Mouse (Mus musculus) forebrain, embryonic 10.5 days (tissue): ENCODE results near the gene Trim23. TPM values are rescaled to one million over a fixed set of nuclear protein-coding genes. Genes with fewer than 3 reads are reported as not detected.
"Not testable (repeated sequence)": the region's sequence is repeated elsewhere in the genome, so short reads cannot be mapped to it uniquely, and the experiment has no call there.

Experiments used
- DNase-seq: peaks from one replicate; pipeline ENCODE4 v3.0.0-alpha.2; 2017; ENCODE audit warnings: low spot score; ENCODE audit errors: extremely low spot score
- H3K27ac ChIP-seq: fragments of 300-500 bp; sonication (generic); 2 replicates; pipeline ENCODE4 v1.5.1; 2016; ENCODE audit warnings: mild to moderate bottlenecking
- H3K27me3 ChIP-seq: fragments of 300-500 bp; sonication (generic); 2 replicates; pipeline ENCODE4 v1.6.1; 2016; ENCODE audit warnings: mild to moderate bottlenecking; ENCODE audit not compliant: poor library complexity, severe bottlenecking
- H3K36me3 ChIP-seq: fragments of 300-500 bp; sonication (generic); replicated peaks from 2 replicates; pipeline ENCODE4 v1.6.1; 2016; ENCODE audit warnings: mild to moderate bottlenecking, moderate library complexity
- H3K4me1 ChIP-seq: fragments of 300-500 bp; sonication (generic); 2 replicates; pipeline ENCODE4 v1.6.1; 2016
- H3K4me3 ChIP-seq: fragments of 300-500 bp; sonication (generic); 2 replicates; pipeline ENCODE4 v1.5.1; 2016; ENCODE audit warnings: mild to moderate bottlenecking, moderate library complexity
- H3K9me3 ChIP-seq: fragments of 300-500 bp; sonication (generic); 2 replicates; pipeline ENCODE4 v1.6.1; 2016; ENCODE audit warnings: mild to moderate bottlenecking, moderate library complexity
- WGBS: fragments of 180-500 bp; shearing (Covaris S2); methylation state at CpG from one replicate; pipeline ENCODE4 v1.1.7; 2016; 5-methylcytosine and 5-hydroxymethylcytosine counted together
- polyA plus RNA-seq: library from polyadenylated mRNA; unstranded; fragments of >200 nt; fragmentation: Nextera tagmentation; extraction: Ambion mirVana; gene quantifications from 2 replicates; pipeline ENCODE4 v1.2.1, GENCODE M21; 2016

The Trim23 gene
- polyA plus RNA-seq, 1 experiment from 2014 or later = 18.0 TPM

- WGBS = under 1% methylated on average over 32 of the region's 32 CpGs
- Histone ChIP-seq H3K27ac (peak within 1 kb of the TSS; percentile 94), H3K4me1 (peaks cover 25% of the 10 kb centered on the region), H3K36me3 (peaks cover 42% of the 10 kb centered on the region), H3K4me3 (peak within 1 kb of the TSS; percentile 87), H3K27me3 (no peaks in the 10 kb centered on the region), H3K9me3 (no peaks in the 10 kb centered on the region)
- peak; percentile 84 for DNase-seq
These were observed 574 bp upstream of the Trim23 start, which contains the start of gene Trappc13 for GRCm38 (mm10) chr13:104177796-104178649. Gene Trappc13, minus strand, starts transcription at chr13:104178469.

GRCm38 (mm10) chr13:104179176-104179888 is 735 bp downstream of the Trim23 start:
- no peak for DNase-seq
- WGBS = 22% methylated on average over 13 of the region's 13 CpGs
- H3K27me3 ChIP-seq = no peaks in the 10 kb centered on the region
- peak overlapping the region; percentile 87 for H3K4me3 ChIP-seq
- peaks cover 25% of the 10 kb centered on the region for H3K4me1 ChIP-seq
- H3K9me3 ChIP-seq = no peaks in the 10 kb centered on the region
- H3K36me3 ChIP-seq = peaks cover 50% of the 10 kb centered on the region
- peak overlapping the region; percentile 94 for H3K27ac ChIP-seq

- Histone ChIP-seq H3K36me3 (peaks cover 79% of the 10 kb centered on the region), H3K4me1 (no peaks in the 10 kb centered on the region), H3K9me3 (no peaks in the 10 kb centered on the region), H3K4me3 (no peak overlapping the region), H3K27ac (no peak overlapping the region), H3K27me3 (no peaks in the 10 kb centered on the region)
- DNase-seq = no peak
- WGBS = 93% methylated on average over 4 of the region's 4 CpGs
These were observed 8.8 kb downstream of the Trim23 start for GRCm38 (mm10) chr13:104187357-104187756.

- DNase-seq, H3K27me3 ChIP-seq, H3K27ac ChIP-seq, H3K4me1 ChIP-seq, H3K9me3 ChIP-seq, H3K4me3 ChIP-seq: not testable (repeated sequence)
- peaks cover 62% of the 10 kb centered on the region for H3K36me3 ChIP-seq
These were observed 17.3 kb downstream of the Trim23 start for GRCm38 (mm10) chr13:104195891-104196290.

GRCm38 (mm10) chr13:104204313-104204712 is 25.7 kb downstream of the Trim23 start:
- Histone ChIP-seq H3K4me3 (no peak overlapping the region), H3K9me3 (no peaks in the 10 kb centered on the region), H3K27ac (no peak overlapping the region), H3K27me3 (no peaks in the 10 kb centered on the region), H3K36me3 (peaks cover 69% of the 10 kb centered on the region), H3K4me1 (no peaks in the 10 kb centered on the region)
- 73% methylated on average over 1 of the region's 1 CpGs for WGBS
- DNase-seq = no peak

- H3K4me1 ChIP-seq = peaks cover 25% of the 10 kb centered on the region
- no peak overlapping the region; the same call in 1 of the 2 replicates for H3K27ac ChIP-seq
- peak overlapping the region; percentile 81 for H3K4me3 ChIP-seq
- H3K9me3 ChIP-seq = no peaks in the 10 kb centered on the region
- 88% methylated on average over 3 of the region's 3 CpGs for WGBS
- H3K27me3 ChIP-seq = no peaks in the 10 kb centered on the region
- H3K36me3 ChIP-seq = peaks cover 27% of the 10 kb centered on the region
- no peak for DNase-seq
These were observed 48.9 kb downstream of the Trim23 start for GRCm38 (mm10) chr13:104227478-104227877.

GRCm38 (mm10) chr13:104228384-104229066 is 49.9 kb downstream of the Trim23 start, which contains the start of the genes Cenpk and Ppwd1:
Gene Cenpk, plus strand, starts transcription at chr13:104228611.
Gene Ppwd1, minus strand, starts transcription at chr13:104228843.
- under 1% methylated on average over 55 of the region's 55 CpGs for WGBS

GRCm38 (mm10) chr13:104229181-104229580 is 50.6 kb downstream of the Trim23 start:
- Histone ChIP-seq H3K36me3 (peaks cover 31% of the 10 kb centered on the region), H3K27me3 (no peaks in the 10 kb centered on the region), H3K4me1 (peaks cover 25% of the 10 kb centered on the region), H3K27ac (peak overlapping the region; percentile 96), H3K4me3 (peak overlapping the region; percentile 81), H3K9me3 (no peaks in the 10 kb centered on the region)
- WGBS = 8% methylated on average over 15 of the region's 15 CpGs
- DNase-seq = no peak

More at GRCm38 (mm10) chr13:104228384-104229066, 49.9 kb downstream of the Trim23 start, which contains the start of the genes Cenpk and Ppwd1:
- Histone ChIP-seq H3K4me1 (peaks cover 25% of the 10 kb centered on the region), H3K9me3 (no peaks in the 10 kb centered on the region), H3K27me3 (no peaks in the 10 kb centered on the region), H3K4me3 (peak within 1 kb of the TSS; percentile 81), H3K36me3 (peaks cover 29% of the 10 kb centered on the region), H3K27ac (peak within 1 kb of the TSS; percentile 96)
- peak; percentile 96 for DNase-seq

Other genes starting within 250 kb of the Trim23 start
- gene Nln, start 69.2 kb upstream of the Trim23 start, polyA plus RNA-seq = 17.1 and 17.5 TPM in 2 replicates
- gene Sgtb, start 69.1 kb upstream of the Trim23 start, polyA plus RNA-seq = 8.0 and 9.0 TPM in 2 replicates
- gene Trappc13, start 328 bp upstream of the Trim23 start, polyA plus RNA-seq = 89.7 and 93.8 TPM in 2 replicates
- 92.5 and 102 TPM in 2 replicates for gene Cenpk, start 49.8 kb downstream of the Trim23 start, polyA plus RNA-seq
- 20.1 and 21.3 TPM in 2 replicates for gene Ppwd1, start 50.0 kb downstream of the Trim23 start, polyA plus RNA-seq
- 2.3 and 2.7 TPM in 2 replicates for gene Adamts6, start 109.0 kb downstream of the Trim23 start, polyA plus RNA-seq